21 mouse cellular contexts compared by ENCODE assay signal in the genomic region with DNA sequence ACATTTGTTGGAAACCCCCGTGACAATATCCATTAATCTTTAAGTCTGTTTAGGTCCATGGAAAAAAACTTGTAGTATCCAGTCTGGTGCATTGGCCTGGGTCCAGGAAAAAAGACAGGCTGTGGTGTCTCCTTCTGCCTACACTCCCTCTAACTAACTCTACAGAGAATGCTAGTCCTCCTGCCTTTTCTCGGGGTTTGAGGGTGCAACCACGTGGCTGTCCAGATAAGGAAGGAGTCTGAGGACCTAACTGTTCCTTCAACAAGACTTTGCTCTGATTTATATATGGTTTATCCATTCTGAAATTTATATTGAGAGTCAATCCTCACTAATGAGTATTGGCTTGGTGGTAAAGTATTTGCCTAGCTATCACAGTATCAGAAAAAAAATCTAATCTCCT. TPM values are rescaled to one million over a fixed set of nuclear protein-coding genes. Genes with fewer than 3 reads are reported as not detected.
DNase-seq lines count a peak whose midpoint lies in the region; ATAC-seq and TF ChIP-seq lines count a peak whose summit lies in the region.
"Had no signal": no experiment of that assay in that cellular context is flagged by ENCODE, and none has a peak within 500 bp of the region (broad histone marks: within the 10 kb centered on the region; RNA-seq: fewer than 3 reads in every experiment).

No protein-coding gene starts in this region.

- no peak overlapping the region for H3K4me2 ChIP-seq in forebrain, embryonic 14.5 days (ENCODE audit: low read length)
- no peak overlapping the region for H3K4me2 ChIP-seq in forebrain, embryonic 16.5 days (ENCODE audit: low read length)
- H3K4me2 ChIP-seq: embryonic facial prominence, embryonic 12.5 days; forebrain, embryonic 13.5 days had no signal

- no peak for TF ChIP-seq RAD21 in MEL (IDR thresholded peaks at IDR 0.05; ENCODE audit: low read depth, low read length)

- no peak for TF ChIP-seq POLR2A in MEL (IDR thresholded peaks at IDR 0.05; ENCODE audit: control insufficient read depth in 1 of 2, insufficient read depth in 1 of 2, low read depth in 1 of 2, low read length in 2 of 2, poor library complexity in 1 of 2)

- no peak for ATAC-seq in forebrain, embryonic 14.5 days
- no peak for ATAC-seq in forebrain, embryonic 16.5 days
- ATAC-seq in megakaryocyte-erythroid progenitor cell, adult 5-6 weeks (replicated peaks; ENCODE audit: low FRiP score, low TSS enrichment, poor library complexity, severe bottlenecking), result peak; percentile 54
- ATAC-seq: forebrain, embryonic 13.5 days; forebrain, postnatal 0 days had no signal

- no peaks in the 10 kb centered on the region for H3K27me3 ChIP-seq in forebrain, embryonic 14.5 days (replicated peaks; ENCODE audit: control insufficient read depth, insufficient read depth, low read length)
- H3K27me3 ChIP-seq in forebrain, embryonic 16.5 days (replicated peaks; ENCODE audit: control insufficient read depth, insufficient read depth, low read length), result no peaks in the 10 kb centered on the region
- H3K27me3 ChIP-seq in MEL (ENCODE audit: control insufficient read depth in 1 of 2, insufficient read depth in 2 of 2, low read length in 2 of 2), result no peaks in the 10 kb centered on the region
- H3K27me3 ChIP-seq: forebrain, embryonic 13.5 days had no signal

- no peak for TF ChIP-seq EP300 in MEL (IDR thresholded peaks at IDR 0.05; ENCODE audit: low read depth in 1 of 2, low read length in 2 of 2)

- H3K4me3 ChIP-seq in forebrain, embryonic 14.5 days (ENCODE audit: low read depth, low read length), result no peak overlapping the region
- H3K4me3 ChIP-seq in forebrain, embryonic 16.5 days (replicated peaks; ENCODE audit: low read length), result no peak overlapping the region
- no peak overlapping the region for H3K4me3 ChIP-seq in MEL (ENCODE audit: control insufficient read depth in 1 of 2, insufficient read depth in 1 of 2, low read depth in 2 of 2, low read length in 2 of 2)
- H3K4me3 ChIP-seq: embryonic facial prominence, embryonic 10.5 days; embryonic facial prominence, embryonic 12.5 days; forebrain, embryonic 13.5 days had no signal

- H3K4me1 ChIP-seq in forebrain, embryonic 14.5 days (ENCODE audit: control insufficient read depth, insufficient read depth, low read length), result no peaks in the 10 kb centered on the region
- no peaks in the 10 kb centered on the region for H3K4me1 ChIP-seq in forebrain, embryonic 16.5 days (replicated peaks; ENCODE audit: control insufficient read depth, insufficient read depth, low read length)
- peaks cover 15 to 21% of the 10 kb centered on the region in 2 experiments for H3K4me1 ChIP-seq in MEL (ENCODE audit: control insufficient read depth in 1 of 2, insufficient read depth in 2 of 2, low read length in 2 of 2)
- H3K4me1 ChIP-seq: embryonic facial prominence, embryonic 10.5 days; embryonic facial prominence, embryonic 12.5 days; forebrain, embryonic 13.5 days had no signal

- H3K36me3 ChIP-seq in forebrain, embryonic 14.5 days (ENCODE audit: control insufficient read depth, insufficient read depth, low read length), result no peaks in the 10 kb centered on the region
- H3K36me3 ChIP-seq in forebrain, embryonic 16.5 days (ENCODE audit: control insufficient read depth, insufficient read depth), result no peaks in the 10 kb centered on the region
- H3K36me3 ChIP-seq in MEL (ENCODE audit: control insufficient read depth in 1 of 2, insufficient read depth in 2 of 2, low read length in 2 of 2), result peaks cover 0 to 22% of the 10 kb centered on the region in 2 experiments; a peak in 2 of 4 replicates
- H3K36me3 ChIP-seq: embryonic facial prominence, embryonic 10.5 days; embryonic facial prominence, embryonic 12.5 days had no signal

- no peak overlapping the region for H3K9ac ChIP-seq in forebrain, embryonic 14.5 days (ENCODE audit: low read length)
- no peak overlapping the region for H3K9ac ChIP-seq in forebrain, embryonic 16.5 days (replicated peaks; ENCODE audit: low read depth, low read length)
- H3K9ac ChIP-seq in MEL (ENCODE audit: control insufficient read depth, low read depth, low read length, poor library complexity, severe bottlenecking), result no peak overlapping the region
- H3K9ac ChIP-seq: embryonic facial prominence, embryonic 12.5 days; forebrain, embryonic 13.5 days; forebrain, postnatal 0 days had no signal

- no peaks in the 10 kb centered on the region for H3K79me2 ChIP-seq in MEL (ENCODE audit: control insufficient read depth, insufficient read depth, low read length, poor library complexity)

- DNase-seq in forebrain, embryonic 14.5 days (ENCODE audit: low spot score), result peak; percentile 4
- DNase-seq in MEL (ENCODE audit: low read depth, low spot score) (peak; percentile 59), NIH3T3 (ENCODE audit: low read depth) (peak; percentile 36), liver (no peak)
- DNase-seq in embryo, embryonic 11 days, result no peak
- DNase-seq: adrenal gland, adult 2 months; adrenal gland, postnatal 10 days; adrenal gland, postnatal 25 days; cerebellum, adult 11-12 months; cerebellum, adult 2 months; cerebellum, adult 9-10 months; cerebellum, postnatal 14 days; cerebellum, postnatal 36 days; forebrain, postnatal 0 days had no signal

- TF ChIP-seq CTCF in MEL (IDR thresholded peaks at IDR 0.05 in 2 of 3, conservative IDR thresholded peaks at IDR 0.05 in 1 of 3; ENCODE audit: control insufficient read depth in 1 of 3, insufficient read depth in 1 of 3, low read depth in 2 of 3, low read length in 3 of 3, poor library complexity in 1 of 3, severe bottlenecking in 1 of 3), result no peak

- H3K27ac ChIP-seq in forebrain, embryonic 14.5 days (ENCODE audit: low read depth, low read length), result no peak overlapping the region
- no peak overlapping the region for H3K27ac ChIP-seq in forebrain, embryonic 16.5 days (ENCODE audit: low read length)
- H3K27ac ChIP-seq in MEL (ENCODE audit: control insufficient read depth, low read depth, low read length), result no peak overlapping the region
- H3K27ac ChIP-seq: embryonic facial prominence, embryonic 10.5 days; embryonic facial prominence, embryonic 12.5 days; forebrain, embryonic 13.5 days had no signal

- H3K9me3 ChIP-seq in forebrain, embryonic 14.5 days (replicated peaks; ENCODE audit: control insufficient read depth, low read length), result no peaks in the 10 kb centered on the region
- no peaks in the 10 kb centered on the region for H3K9me3 ChIP-seq in forebrain, embryonic 16.5 days (ENCODE audit: control insufficient read depth, low read length)
- no peaks in the 10 kb centered on the region for H3K9me3 ChIP-seq in MEL (replicated peaks; ENCODE audit: insufficient read depth, low read length)
- H3K9me3 ChIP-seq: embryonic facial prominence, embryonic 10.5 days; embryonic facial prominence, embryonic 12.5 days; forebrain, embryonic 13.5 days had no signal

- 76% methylated on average over 3 of the region's 3 CpGs for WGBS in forebrain, embryonic 14.5 days
- WGBS in forebrain, embryonic 16.5 days, result 66% methylated on average over 3 of the region's 3 CpGs

RNA-seq across cellular contexts. Expression of a gene that starts 12.6 kb away (rescaled TPM):
- polyA plus RNA-seq in forebrain, embryonic 14.5 days (2014; fragmentation: Nextera tagmentation; extraction: Ambion mirVana), result 41.2 and 46.8 TPM in 2 replicates
- 41.9 and 47.2 TPM in 2 replicates for polyA plus RNA-seq in forebrain, embryonic 16.5 days (2015; fragmentation: Nextera tagmentation; extraction: Ambion mirVana)
- 14.4 and 15.0 TPM in 2 replicates for total RNA-seq in MEL (2012; rRNA removed)
- polyA plus RNA-seq in MEL (2012; ENCODE audit: insufficient read depth in 1 of 2, insufficient read length in 2 of 2, low read depth in 1 of 2, low replicate concordance in 2 of 2, missing spikeins in 1 of 2), result 10 to 100 TPM in 1 of 2 experiments, not detected in 1; 18.3 TPM
- total RNA-seq in megakaryocyte-erythroid progenitor cell, adult 5-6 weeks (2014; fragmentation: Nextera tagmentation), result 43.4 and 44.3 TPM in 2 replicates
- total RNA-seq in megakaryocyte-erythroid progenitor cell, adult 5-6 weeks (2017), result 33.4 and 48.9 TPM in 2 replicates

RNA-seq across cellular contexts. Expression of a gene that starts 13.3 kb away (rescaled TPM):
- polyA plus RNA-seq in forebrain, embryonic 14.5 days (2014; fragmentation: Nextera tagmentation; extraction: Ambion mirVana), result 85.6 and 95.6 TPM in 2 replicates
- 91.9 and 102 TPM in 2 replicates for polyA plus RNA-seq in forebrain, embryonic 16.5 days (2015; fragmentation: Nextera tagmentation; extraction: Ambion mirVana)
- total RNA-seq in MEL (2012; rRNA removed), result 37.1 and 38.1 TPM in 2 replicates
- polyA plus RNA-seq in MEL (2012; ENCODE audit: insufficient read depth in 1 of 2, insufficient read length in 2 of 2, low read depth in 1 of 2, low replicate concordance in 2 of 2, missing spikeins in 1 of 2), result 10 to 100 TPM in 1 of 2 experiments, not detected in 1; 59.2 TPM
- 105 and 115 TPM in 2 replicates for total RNA-seq in megakaryocyte-erythroid progenitor cell, adult 5-6 weeks (2014; fragmentation: Nextera tagmentation)
- total RNA-seq in megakaryocyte-erythroid progenitor cell, adult 5-6 weeks (2017), result 63.6 and 129 TPM in 2 replicates

RNA-seq across cellular contexts. Expression of a gene that starts 13.3 kb away (rescaled TPM):
- 40.4 and 53.6 TPM in 2 replicates for polyA plus RNA-seq in forebrain, embryonic 14.5 days (2014; fragmentation: Nextera tagmentation; extraction: Ambion mirVana)
- 57.1 and 58.5 TPM in 2 replicates for polyA plus RNA-seq in forebrain, embryonic 16.5 days (2015; fragmentation: Nextera tagmentation; extraction: Ambion mirVana)
- total RNA-seq in MEL (2012; rRNA removed), result 46.4 and 54.4 TPM in 2 replicates
- 100 to 1,000 TPM in 1 of 2 experiments, 10 to 100 TPM in 1; 70.1 to 314 TPM for polyA plus RNA-seq in MEL (2012; ENCODE audit: insufficient read depth in 1 of 2, insufficient read length in 2 of 2, low read depth in 1 of 2, low replicate concordance in 2 of 2, missing spikeins in 1 of 2)
- total RNA-seq in megakaryocyte-erythroid progenitor cell, adult 5-6 weeks (2014; fragmentation: Nextera tagmentation), result 56.9 and 83.8 TPM in 2 replicates
- total RNA-seq in megakaryocyte-erythroid progenitor cell, adult 5-6 weeks (2017), result 51.8 and 81.7 TPM in 2 replicates

RNA-seq across cellular contexts. Expression of a gene that starts 22.1 kb away (rescaled TPM):
- polyA plus RNA-seq in forebrain, embryonic 14.5 days (2014; fragmentation: Nextera tagmentation; extraction: Ambion mirVana), result not detected in 2 replicates
- not detected in 2 replicates for polyA plus RNA-seq in forebrain, embryonic 16.5 days (2015; fragmentation: Nextera tagmentation; extraction: Ambion mirVana)
- 0.08 TPM in 1 of 2 replicates, not detected in the other for total RNA-seq in MEL (2012; rRNA removed)
- under 1 TPM in 1 of 2 experiments, not detected in 1; 0.15 TPM for polyA plus RNA-seq in MEL (2012; ENCODE audit: insufficient read depth in 1 of 2, insufficient read length in 2 of 2, low read depth in 1 of 2, low replicate concordance in 2 of 2, missing spikeins in 1 of 2)
- total RNA-seq in megakaryocyte-erythroid progenitor cell, adult 5-6 weeks (2014; fragmentation: Nextera tagmentation), result not detected in 2 replicates
- total RNA-seq in megakaryocyte-erythroid progenitor cell, adult 5-6 weeks (2017), result not detected in 2 replicates
- total RNA-seq: common myeloid progenitor, adult 5-6 weeks; forebrain, postnatal 0 days had no signal
- polyA plus RNA-seq: brain, embryonic 14.5 days; cerebellum, adult 2 months; forebrain, postnatal 0 days had no signal

RNA-seq across cellular contexts. Expression of a gene that starts 24.4 kb away (rescaled TPM):
- 26.2 and 30.4 TPM in 2 replicates for polyA plus RNA-seq in forebrain, embryonic 14.5 days (2014; fragmentation: Nextera tagmentation; extraction: Ambion mirVana)
- 44.0 and 51.9 TPM in 2 replicates for polyA plus RNA-seq in forebrain, embryonic 16.5 days (2015; fragmentation: Nextera tagmentation; extraction: Ambion mirVana)
- 79.2 and 84.4 TPM in 2 replicates for total RNA-seq in MEL (2012; rRNA removed)
- polyA plus RNA-seq in MEL (2012; ENCODE audit: insufficient read depth in 1 of 2, insufficient read length in 2 of 2, low read depth in 1 of 2, low replicate concordance in 2 of 2, missing spikeins in 1 of 2), result 10 to 100 TPM in 1 of 2 experiments, not detected in 1; 73.5 TPM
- 67.7 and 101 TPM in 2 replicates for total RNA-seq in megakaryocyte-erythroid progenitor cell, adult 5-6 weeks (2014; fragmentation: Nextera tagmentation)
- total RNA-seq in megakaryocyte-erythroid progenitor cell, adult 5-6 weeks (2017), result 22.2 and 75.6 TPM in 2 replicates

Comparison
In these comparisons a context has a peak if more than half of its experiments do, and no peak if none do; other contexts are left out.
1. DNase-seq: peak in forebrain, embryonic 14.5 days (single experiment), MEL (single experiment) and NIH3T3 (single experiment); none in liver (single experiment) and embryo, embryonic 11 days (single experiment).